Mouse (Mus musculus) hindbrain, embryonic 16.5 days (tissue): ENCODE results near the gene Chst14. TPM values are rescaled to one million over a fixed set of nuclear protein-coding genes. Genes with fewer than 3 reads are reported as not detected.

Source experiments
- ATAC-seq: fragments of 200-750 bp; cut with Nextera tagmentation; 2 replicates; pipeline ENCODE4 v1.8.0; 2017; ENCODE audit warnings: moderate TSS enrichment, moderate library complexity
- H3K27ac ChIP-seq: fragments of 300-500 bp; sonication (generic); 2 replicates; pipeline ENCODE4 v1.5.1; 2014; ENCODE audit warnings: low read depth, mild to moderate bottlenecking, control low read depth, low read length, moderate library complexity
- H3K27me3 ChIP-seq: fragments of 300-500 bp; sonication (generic); replicated peaks from 2 replicates; pipeline ENCODE4 v1.6.1; 2014; ENCODE audit warnings: low read length; ENCODE audit not compliant: control insufficient read depth, insufficient read depth
- H3K36me3 ChIP-seq: fragments of 300-500 bp; sonication (generic); 2 replicates; pipeline ENCODE4 v1.6.1; 2014; ENCODE audit warnings: mild to moderate bottlenecking, low read length, moderate library complexity, mixed read lengths; ENCODE audit not compliant: control insufficient read depth, insufficient read depth
- H3K4me1 ChIP-seq: fragments of 300-500 bp; sonication (generic); 2 replicates; pipeline ENCODE4 v1.6.1; 2014; ENCODE audit warnings: low read depth, low read length; ENCODE audit not compliant: control insufficient read depth, insufficient read depth
- H3K4me2 ChIP-seq: fragments of 300-500 bp; sonication (generic); 2 replicates; pipeline ENCODE4 v1.6.1; 2014; ENCODE audit warnings: mild to moderate bottlenecking, low read length, control low read depth, moderate library complexity
- H3K4me3 ChIP-seq: fragments of 300-500 bp; sonication (generic); 2 replicates; pipeline ENCODE4 v1.5.1; 2014; ENCODE audit warnings: mild to moderate bottlenecking, low read length, control low read depth, moderate library complexity
- H3K9ac ChIP-seq: fragments of 300-500 bp; sonication (generic); 2 replicates; pipeline ENCODE4 v1.6.1; 2014; ENCODE audit warnings: low read depth, mild to moderate bottlenecking, control low read depth, low read length, moderate library complexity
- H3K9me3 ChIP-seq: fragments of 300-500 bp; sonication (generic); 2 replicates; pipeline ENCODE4 v1.6.1; 2014; ENCODE audit warnings: mild to moderate bottlenecking, low read length, moderate library complexity; ENCODE audit not compliant: control insufficient read depth
- WGBS: fragments of 180-500 bp; shearing (Covaris S2); extraction: QIAGEN DNeasy Blood & Tissue Kit; methylation state at CpG from one replicate; pipeline ENCODE4 v1.1.7; 2014; 5-methylcytosine and 5-hydroxymethylcytosine counted together
- polyA plus RNA-seq: library from polyadenylated mRNA; unstranded; fragments of >200 nt; fragmentation: Nextera tagmentation; extraction: Ambion mirVana; gene quantifications from 2 replicates; pipeline ENCODE4 v1.2.1, GENCODE M21; 2015

Gene Chst14
- polyA plus RNA-seq, 1 experiment from 2014 or later, result 5.3 TPM

DNA sequence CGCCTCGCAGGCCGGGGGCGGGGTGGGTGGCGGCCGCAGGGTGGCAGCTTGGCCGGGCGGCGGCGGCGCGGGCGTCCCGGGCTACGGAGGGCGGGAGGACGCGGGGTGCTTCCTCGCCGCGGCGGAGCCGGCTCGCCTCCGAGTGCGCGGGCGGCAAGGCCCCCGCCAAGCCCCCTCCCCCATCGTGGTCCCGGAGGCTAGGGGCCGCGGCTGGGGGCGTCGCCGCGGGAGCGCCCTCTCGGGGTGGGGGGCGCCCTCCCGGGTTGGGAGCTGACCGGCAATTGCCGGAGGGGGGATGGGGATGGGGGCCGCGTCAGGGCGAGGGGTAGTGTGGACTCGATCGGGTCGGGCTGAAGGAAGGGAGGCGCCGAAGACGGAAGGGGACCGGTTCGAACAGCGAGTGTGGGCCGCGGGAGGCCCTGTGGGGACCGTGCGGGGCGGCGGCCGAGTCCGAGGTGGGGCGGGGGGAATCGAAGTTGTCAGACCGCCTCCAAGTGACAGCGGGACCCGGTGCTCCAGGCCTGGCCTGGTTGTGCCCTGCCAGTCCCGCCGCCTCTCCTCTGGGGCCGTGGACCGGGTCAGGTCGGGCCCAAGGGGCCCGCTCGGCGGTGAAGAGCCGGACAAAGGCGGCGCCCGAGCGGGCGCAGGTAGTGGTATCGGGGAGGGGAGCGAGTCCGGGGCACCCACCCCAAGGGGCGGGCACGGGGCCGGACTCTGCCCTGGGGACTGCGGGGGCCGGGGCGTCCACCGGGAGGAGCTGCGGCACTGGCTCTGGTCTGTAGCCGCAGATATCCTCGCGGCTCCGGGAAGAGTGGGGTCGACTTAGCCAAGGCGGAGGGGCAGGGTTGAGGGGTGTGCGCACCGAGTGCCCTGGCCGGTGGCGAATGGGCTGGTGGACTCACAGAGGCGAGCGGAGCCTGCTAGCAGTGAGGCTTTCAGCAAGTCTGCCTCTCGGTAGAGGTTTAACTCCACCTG, 24.0 kb upstream of the Chst14 start:
- Histone ChIP-seq H3K9ac (peak overlapping the region; percentile 93), H3K4me3 (peak overlapping the region; percentile 97), H3K9me3 (no peaks in the 10 kb centered on the region), H3K4me2 (peak overlapping the region; percentile 99), H3K4me1 (peaks cover 41% of the 10 kb centered on the region), H3K27me3 (peaks cover 22% of the 10 kb centered on the region), H3K36me3 (no peaks in the 10 kb centered on the region), H3K27ac (peak overlapping the region; percentile 88)
- peak; percentile 15 for ATAC-seq
- WGBS, result under 1% methylated on average over 68 of the region's 106 CpGs

DNA sequence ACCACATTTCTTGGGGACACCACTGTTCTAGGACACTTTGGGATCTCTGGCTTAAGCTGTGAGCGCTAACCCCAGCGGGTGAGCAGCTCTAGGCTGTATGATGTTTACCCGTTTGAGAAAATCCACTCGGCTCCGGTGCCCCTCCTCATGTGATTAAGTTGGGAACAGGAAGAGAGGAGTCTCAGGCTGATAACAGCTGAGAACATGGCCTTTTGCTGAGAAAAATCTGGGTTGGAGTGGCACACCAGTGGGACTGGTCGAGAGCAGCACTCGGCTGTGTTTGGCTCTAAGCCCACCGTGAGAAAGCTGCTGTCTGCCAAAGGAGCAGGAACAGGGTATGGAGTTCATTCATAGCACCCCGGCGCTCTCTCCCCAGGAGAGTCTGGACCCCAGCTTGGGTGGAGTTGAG, 23.0 kb upstream of the Chst14 start:
- 6% methylated on average over 10 of the region's 10 CpGs for WGBS
- Histone ChIP-seq H3K4me1 (peaks cover 35% of the 10 kb centered on the region), H3K4me2 (peak overlapping the region; percentile 99), H3K9me3 (no peaks in the 10 kb centered on the region), H3K27me3 (peaks cover 14% of the 10 kb centered on the region), H3K4me3 (peak overlapping the region; percentile 97), H3K9ac (peak overlapping the region; percentile 93), H3K27ac (peak overlapping the region; percentile 88; the same call in 1 of the 2 replicates), H3K36me3 (no peaks in the 10 kb centered on the region)
- ATAC-seq, result no peak

DNA sequence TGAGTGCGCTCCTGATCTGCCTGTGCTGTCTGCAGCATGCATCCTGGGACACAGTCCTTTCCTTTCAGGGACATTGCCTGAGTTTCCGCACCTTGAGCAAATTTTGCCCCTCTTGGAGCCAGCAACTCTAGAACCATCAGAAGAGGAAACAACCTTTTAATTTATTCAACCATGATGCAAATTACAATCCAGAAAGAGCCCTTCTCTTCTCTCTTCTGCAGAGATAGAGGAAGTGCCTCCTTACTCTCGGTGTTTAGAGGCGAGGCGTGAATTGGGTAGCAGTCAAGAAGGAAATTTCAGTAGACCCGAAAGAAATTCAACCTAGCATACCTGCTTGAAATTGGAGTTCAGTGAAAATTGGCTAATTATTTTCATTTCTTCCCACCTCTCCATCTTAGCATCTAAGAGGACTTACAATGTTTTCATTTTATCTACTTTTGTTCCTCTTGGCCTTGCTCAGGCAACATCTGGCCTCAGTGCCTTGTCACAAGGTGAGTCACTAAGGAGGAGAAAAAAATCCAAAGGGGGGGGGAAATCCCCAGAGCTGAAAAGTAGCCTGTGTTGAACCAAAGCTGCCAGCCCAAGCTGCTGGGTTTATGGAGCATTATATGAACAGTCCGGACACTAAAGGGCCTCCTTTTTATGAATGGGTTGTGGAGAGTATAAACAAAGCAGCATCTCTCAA, 20.7 kb upstream of the Chst14 start:
- H3K4me3 ChIP-seq, result no peak overlapping the region
- 81% methylated on average over 7 of the region's 7 CpGs for WGBS
- no peak overlapping the region for H3K27ac ChIP-seq
- no peaks in the 10 kb centered on the region for H3K9me3 ChIP-seq
- H3K4me1 ChIP-seq, result peaks cover 29% of the 10 kb centered on the region
- H3K4me2 ChIP-seq, result no peak overlapping the region
- H3K9ac ChIP-seq, result no peak overlapping the region
- no peak for ATAC-seq
- no peaks in the 10 kb centered on the region for H3K27me3 ChIP-seq
- H3K36me3 ChIP-seq, result no peaks in the 10 kb centered on the region

GRCm38 (mm10) chr2:118906118-118906492, 20.2 kb upstream of the Chst14 start:
- Histone ChIP-seq H3K4me1 (peaks cover 26% of the 10 kb centered on the region), H3K9me3 (no peaks in the 10 kb centered on the region), H3K27ac (no peak overlapping the region), H3K36me3 (no peaks in the 10 kb centered on the region), H3K4me2 (no peak overlapping the region), H3K4me3 (no peak overlapping the region), H3K27me3 (no peaks in the 10 kb centered on the region), H3K9ac (no peak overlapping the region)
- 70% methylated on average over 5 of the region's 5 CpGs for WGBS
- ATAC-seq, result no peak

DNA sequence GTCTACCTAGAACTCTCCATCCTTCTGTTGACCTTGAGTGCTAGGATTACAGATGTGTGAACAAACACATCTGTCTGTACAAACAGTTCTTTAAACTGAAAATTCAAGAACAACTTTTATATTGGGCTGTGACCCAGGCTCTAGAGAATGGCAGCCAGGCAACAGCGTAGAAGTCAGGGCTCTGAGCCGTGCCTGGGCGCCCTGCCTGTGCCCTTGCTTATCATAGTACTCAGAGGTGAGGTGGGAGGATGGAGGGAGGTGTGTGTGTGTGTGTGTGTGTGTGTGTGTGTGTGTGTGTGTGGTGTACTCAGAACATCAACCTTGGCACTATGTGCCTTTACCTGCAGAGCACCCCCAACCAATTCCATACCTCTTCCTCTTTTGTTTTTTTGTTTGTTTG, 18.5 kb upstream of the Chst14 start:
- ATAC-seq, result no peak
- no peaks in the 10 kb centered on the region for H3K9me3 ChIP-seq
- no peak overlapping the region for H3K4me2 ChIP-seq
- no peaks in the 10 kb centered on the region for H3K27me3 ChIP-seq
- H3K4me3 ChIP-seq, result no peak overlapping the region
- 93% methylated on average over 3 of the region's 3 CpGs for WGBS
- no peak overlapping the region for H3K27ac ChIP-seq
- no peaks in the 10 kb centered on the region for H3K36me3 ChIP-seq
- H3K9ac ChIP-seq, result no peak overlapping the region
- H3K4me1 ChIP-seq, result peaks cover 26% of the 10 kb centered on the region

GRCm38 (mm10) chr2:118909151-118909550, 17.1 kb upstream of the Chst14 start:
- Histone ChIP-seq H3K36me3 (no peaks in the 10 kb centered on the region), H3K27ac (no peak overlapping the region), H3K4me2 (no peak overlapping the region), H3K27me3 (no peaks in the 10 kb centered on the region), H3K4me1 (peaks cover 27% of the 10 kb centered on the region), H3K4me3 (no peak overlapping the region), H3K9ac (no peak overlapping the region), H3K9me3 (no peaks in the 10 kb centered on the region)
- 55% methylated on average over 1 of the region's 1 CpGs for WGBS
- ATAC-seq, result no peak

GRCm38 (mm10) chr2:118910605-118911278, 15.6 kb upstream of the Chst14 start:
- no peaks in the 10 kb centered on the region for H3K9me3 ChIP-seq
- no peak overlapping the region for H3K27ac ChIP-seq
- no peaks in the 10 kb centered on the region for H3K27me3 ChIP-seq
- 87% methylated on average over 7 of the region's 7 CpGs for WGBS
- no peak overlapping the region for H3K9ac ChIP-seq
- no peak overlapping the region for H3K4me2 ChIP-seq
- H3K4me3 ChIP-seq, result no peak overlapping the region
- peaks cover 18% of the 10 kb centered on the region for H3K4me1 ChIP-seq
- H3K36me3 ChIP-seq, result no peaks in the 10 kb centered on the region
- ATAC-seq, result no peak

DNA sequence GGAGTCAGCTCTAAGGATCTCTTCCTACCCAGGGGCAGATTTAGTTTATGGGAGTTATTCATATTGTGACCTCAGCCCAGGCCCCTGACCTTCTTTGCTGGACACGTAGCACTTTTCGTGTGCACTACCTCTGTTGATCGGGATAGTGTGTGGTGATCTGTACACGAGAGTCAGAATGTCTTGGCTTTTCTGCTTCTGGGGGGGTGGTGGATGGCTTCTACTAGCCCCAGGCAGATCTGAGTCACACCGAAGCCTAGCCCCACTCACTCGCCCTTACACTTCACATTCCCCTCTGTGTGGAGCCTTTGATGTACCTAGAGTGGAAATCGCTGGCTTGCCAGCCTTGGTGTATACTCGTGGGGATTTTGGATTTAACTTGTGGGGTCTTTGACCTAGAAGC, 13.6 kb upstream of the Chst14 start:
- 76% methylated on average over 8 of the region's 8 CpGs for WGBS
- H3K27me3 ChIP-seq, result no peaks in the 10 kb centered on the region
- peaks cover 6% of the 10 kb centered on the region; the same call in 1 of the 2 replicates for H3K36me3 ChIP-seq
- ATAC-seq, result no peak
- no peak overlapping the region for H3K4me2 ChIP-seq
- H3K9me3 ChIP-seq, result no peaks in the 10 kb centered on the region
- H3K4me3 ChIP-seq, result no peak overlapping the region
- H3K4me1 ChIP-seq, result peaks cover 18% of the 10 kb centered on the region
- no peak overlapping the region for H3K9ac ChIP-seq
- no peak overlapping the region for H3K27ac ChIP-seq
